17 mouse cellular contexts compared by ENCODE assay signal in genomic region chr6:6173166-6173934, GRCm38 (mm10). TPM values are rescaled to one million over a fixed set of nuclear protein-coding genes. Genes with fewer than 3 reads are reported as not detected.
DNase-seq lines count a peak whose midpoint lies in the region; ATAC-seq and TF ChIP-seq lines count a peak whose summit lies in the region.
"Had no signal": no experiment of that assay in that cellular context is flagged by ENCODE, and none has a peak within 500 bp of the region (broad histone marks: within the 10 kb centered on the region; RNA-seq: fewer than 3 reads in every experiment).

No protein-coding gene starts in this region.

- intact Hi-C loops in left cerebral cortex, postnatal 4 days (cut with DNase I) = no loop called here

- peak; percentile 19 for DNase-seq in embryo, embryonic 9.5 days (ENCODE audit: extremely low spot score)
- DNase-seq in embryo, embryonic 11 days = no peak
- no peak for DNase-seq in left cerebral cortex, postnatal 4 days
- DNase-seq in lung, postnatal 14 days = no peak
- DNase-seq: adrenal gland, postnatal 14 days; gastrocnemius, postnatal 10 days; lung, adult 18-20 months; spleen, adult 18-20 months had no signal

- H3K27me3 ChIP-seq in E14TG2a.4 (ENCODE audit: insufficient read depth, low read length) = no peaks in the 10 kb centered on the region
- no peaks in the 10 kb centered on the region for H3K27me3 ChIP-seq in forebrain, embryonic 12.5 days
- H3K27me3 ChIP-seq in midbrain, embryonic 13.5 days = no peaks in the 10 kb centered on the region
- no peaks in the 10 kb centered on the region for H3K27me3 ChIP-seq in intestine, postnatal 0 days (replicated peaks; ENCODE audit: control insufficient read depth, insufficient read depth, low read length)
- H3K27me3 ChIP-seq: CH12.LX had no signal

- WGBS in forebrain, embryonic 12.5 days = 9% methylated on average over 15 of the region's 15 CpGs
- WGBS in midbrain, embryonic 13.5 days = 17% methylated on average over 15 of the region's 15 CpGs
- 66% methylated on average over 15 of the region's 15 CpGs for WGBS in intestine, postnatal 0 days

- H3K36me3 ChIP-seq in E14TG2a.4 (ENCODE audit: insufficient read depth, low read length) = peaks cover 9% of the 10 kb centered on the region
- H3K36me3 ChIP-seq in forebrain, embryonic 12.5 days (replicated peaks) = no peaks in the 10 kb centered on the region
- H3K36me3 ChIP-seq in midbrain, embryonic 13.5 days = no peaks in the 10 kb centered on the region
- no peaks in the 10 kb centered on the region for H3K36me3 ChIP-seq in intestine, postnatal 0 days (ENCODE audit: control insufficient read depth, insufficient read depth)

- peak overlapping the region; percentile 25 for H3K27ac ChIP-seq in forebrain, embryonic 12.5 days
- H3K27ac ChIP-seq in midbrain, embryonic 13.5 days = peak overlapping the region; percentile 27; the same call in 1 of the 2 replicates
- H3K27ac ChIP-seq in intestine, postnatal 0 days (ENCODE audit: low read depth, low read length) = no peak overlapping the region
- H3K27ac ChIP-seq: macrophage; stomach, postnatal 0 days had no signal

- H3K4me3 ChIP-seq in E14TG2a.4 (replicated peaks; ENCODE audit: low read length) = 0 out of 2 replicates have a peak overlapping the region, but pooled peaks have one; percentile 30
- H3K4me3 ChIP-seq in forebrain, embryonic 12.5 days (replicated peaks) = no peak overlapping the region
- no peak overlapping the region for H3K4me3 ChIP-seq in midbrain, embryonic 13.5 days (replicated peaks)
- H3K4me3 ChIP-seq in intestine, postnatal 0 days (ENCODE audit: low read depth, low read length) = no peak overlapping the region
- H3K4me3 ChIP-seq: myocyte had no signal

- H3K9me3 ChIP-seq in E14TG2a.4 (ENCODE audit: low read length) = no peaks in the 10 kb centered on the region
- H3K9me3 ChIP-seq in forebrain, embryonic 12.5 days = no peaks in the 10 kb centered on the region
- no peaks in the 10 kb centered on the region for H3K9me3 ChIP-seq in midbrain, embryonic 13.5 days
- H3K9me3 ChIP-seq in intestine, postnatal 0 days (ENCODE audit: control insufficient read depth) = no peaks in the 10 kb centered on the region

- no peak for TF ChIP-seq CTCF in E14TG2a.4 (conservative IDR thresholded peaks at IDR 0.05; ENCODE audit: low read length)
- TF ChIP-seq CTCF in intestine, postnatal 0 days (IDR thresholded peaks at IDR 0.05; ENCODE audit: low read depth) = no peak

- H3K4me1 ChIP-seq in E14TG2a.4 (replicated peaks; ENCODE audit: low read depth, low read length) = peaks cover 60% of the 10 kb centered on the region
- H3K4me1 ChIP-seq in forebrain, embryonic 12.5 days = peaks cover 41% of the 10 kb centered on the region
- H3K4me1 ChIP-seq in midbrain, embryonic 13.5 days (replicated peaks) = peaks cover 35% of the 10 kb centered on the region
- no peaks in the 10 kb centered on the region for H3K4me1 ChIP-seq in intestine, postnatal 0 days (replicated peaks; ENCODE audit: control insufficient read depth, insufficient read depth, low read length)

- H3K4me2 ChIP-seq in forebrain, embryonic 12.5 days = peak overlapping the region; percentile 22; the same call in 1 of the 2 replicates
- 0 out of 2 replicates have a peak overlapping the region, but pooled peaks have one; percentile 2 for H3K4me2 ChIP-seq in midbrain, embryonic 13.5 days (replicated peaks)
- H3K4me2 ChIP-seq in intestine, postnatal 0 days (replicated peaks; ENCODE audit: low read depth) = no peak overlapping the region
- H3K4me2 ChIP-seq: heart, embryonic 11.5 days had no signal

- H3K9ac ChIP-seq in forebrain, embryonic 12.5 days = no peak overlapping the region
- H3K9ac ChIP-seq in midbrain, embryonic 13.5 days (replicated peaks) = no peak overlapping the region
- no peak overlapping the region for H3K9ac ChIP-seq in intestine, postnatal 0 days (ENCODE audit: low read depth, low read length)

- peak; percentile 52; the same call in 1 of the 2 replicates for ATAC-seq in forebrain, embryonic 12.5 days (ENCODE audit: low FRiP score)
- ATAC-seq in midbrain, embryonic 13.5 days = no peak
- no peak for ATAC-seq in intestine, postnatal 0 days

RNA-seq across cellular contexts. Expression of gene Slc25a13, which starts 43.6 kb away (rescaled TPM):
- 23.6 and 32.3 TPM in 2 replicates for polyA plus RNA-seq in forebrain, embryonic 12.5 days (2016; fragmentation: Nextera tagmentation; extraction: Ambion mirVana)
- polyA plus RNA-seq in midbrain, embryonic 13.5 days (2015; fragmentation: Nextera tagmentation; extraction: Ambion mirVana) = 8.7 and 9.4 TPM in 2 replicates
- total RNA-seq in left cerebral cortex, postnatal 4 days (2021) = 1 to 10 TPM; 2.4 to 2.5 TPM
- polyA plus RNA-seq in intestine, postnatal 0 days (2015; fragmentation: Nextera tagmentation; extraction: Ambion mirVana) = 32.3 and 35.4 TPM in 2 replicates
- total RNA-seq: CH12.LX had no signal
